Mouse (Mus musculus): ENCODE data around the gene Ppat.

GRCm38 (mm10) chr5:76868693-76869286, 82.6 kb downstream of the Ppat start:
- TF ChIP-seq POLR2A (IDR thresholded peaks at IDR 0.05; ENCODE audit: borderline replicate concordance, low read depth, low read length): no peak
- no peak for TF ChIP-seq CTCF (IDR thresholded peaks at IDR 0.05; ENCODE audit: low read depth, low read length)

All from bone marrow macrophage, adult 2 months (primary cell).